Mouse (Mus musculus) forelimb bud, embryonic 11.5 days (tissue): ENCODE measurements around the gene Tns3.
"Not testable (repeated sequence)": the region's sequence is repeated elsewhere in the genome, so short reads cannot be mapped to it uniquely, and the experiment has no call there.

ENCODE experiments used
- DNase-seq: peaks from one replicate; pipeline ENCODE4 v3.0.0-alpha.2; 2012; ENCODE audit warnings: low read depth, low spot score

The Tns3 gene

GRCm38 (mm10) chr11:8622668-8623067, 41.7 kb downstream of the Tns3 start:
- no peak for DNase-seq

DNA sequence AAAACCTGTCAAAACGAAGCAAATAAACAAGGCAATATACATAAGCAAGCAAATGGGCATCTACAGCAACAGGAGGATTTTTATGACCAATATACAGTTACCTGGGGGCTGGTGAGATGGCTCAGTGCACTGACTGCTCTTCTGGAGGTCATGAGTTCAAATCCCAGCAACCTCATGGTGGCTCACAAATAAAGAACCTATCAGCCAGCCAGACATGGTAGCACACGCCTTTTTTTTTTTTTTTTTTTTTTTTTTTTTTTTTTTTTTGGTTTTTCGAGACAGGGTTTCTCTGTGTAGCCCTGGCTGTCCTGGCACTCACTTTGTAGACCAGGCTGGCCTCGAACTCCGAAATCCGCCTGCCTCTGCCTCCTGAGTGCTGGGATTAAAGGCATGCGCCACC, 45.2 kb downstream of the Tns3 start:
- DNase-seq, result not testable (repeated sequence)

DNA sequence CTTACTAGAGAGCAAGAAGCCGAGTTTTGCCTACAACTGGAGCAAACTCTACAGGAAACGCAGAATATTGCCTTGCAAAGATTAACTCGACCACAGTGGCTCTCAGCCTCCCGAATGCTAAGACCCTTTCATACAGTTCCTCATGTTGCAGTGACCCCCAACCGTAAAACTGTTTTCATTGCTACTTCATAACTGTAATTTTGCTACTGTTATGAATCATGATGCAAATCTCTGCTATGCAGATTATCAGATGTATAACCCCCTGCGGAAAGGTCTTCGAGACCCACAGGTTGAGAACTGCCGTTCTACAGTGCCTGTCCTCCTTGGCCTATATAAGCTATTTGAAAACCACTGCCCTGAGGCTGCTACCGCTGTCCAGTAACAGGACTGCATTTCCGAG, 46.0 kb downstream of the Tns3 start:
- DNase-seq, result no peak

- no peak for DNase-seq
These were observed 48.9 kb downstream of the Tns3 start for GRCm38 (mm10) chr11:8615436-8615835.

- DNase-seq, result no peak
These were observed 53.9 kb downstream of the Tns3 start for GRCm38 (mm10) chr11:8610456-8610855.

- no peak for DNase-seq
These were observed 54.5 kb downstream of the Tns3 start for GRCm38 (mm10) chr11:8609873-8610272.

GRCm38 (mm10) chr11:8607123-8607522, 57.2 kb downstream of the Tns3 start:
- no peak for DNase-seq

DNA sequence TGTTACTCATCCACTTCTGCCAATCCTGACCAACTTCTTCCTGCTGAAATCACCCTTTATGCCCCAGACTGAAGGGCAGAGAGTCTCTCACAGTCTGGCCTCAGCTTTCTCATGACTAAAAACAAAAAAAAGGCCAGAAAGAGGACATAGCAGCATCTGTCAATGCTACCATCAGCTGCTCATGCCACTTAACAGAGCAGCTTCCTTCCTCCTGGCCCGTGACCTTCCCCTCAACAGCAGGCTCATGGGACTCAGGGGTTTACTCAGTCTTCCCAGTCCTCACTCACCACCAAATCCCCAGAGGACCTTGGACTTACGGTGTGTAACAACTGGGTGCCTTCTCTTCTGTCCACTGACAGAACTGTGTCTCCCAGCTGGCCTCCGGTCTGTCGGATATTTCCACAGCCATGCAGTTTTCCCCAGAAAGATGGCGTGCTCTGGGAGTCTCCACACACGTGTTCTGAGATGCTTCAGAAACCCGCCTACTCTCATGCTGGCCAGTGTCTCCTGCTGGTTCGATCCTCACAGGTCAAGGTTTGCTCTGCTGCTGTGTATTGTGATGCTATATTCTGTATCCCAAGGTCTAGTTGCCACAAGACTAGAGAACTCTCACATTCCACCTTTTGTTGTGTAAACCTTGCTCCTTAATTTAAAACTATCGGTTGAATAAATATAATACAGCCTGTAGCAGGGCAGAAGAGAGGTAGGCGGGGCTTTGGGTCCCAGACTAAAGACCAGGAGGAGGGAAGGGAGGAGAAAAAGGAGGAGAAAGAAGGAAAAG, 59.4 kb downstream of the Tns3 start:
- DNase-seq, result no peak

DNA sequence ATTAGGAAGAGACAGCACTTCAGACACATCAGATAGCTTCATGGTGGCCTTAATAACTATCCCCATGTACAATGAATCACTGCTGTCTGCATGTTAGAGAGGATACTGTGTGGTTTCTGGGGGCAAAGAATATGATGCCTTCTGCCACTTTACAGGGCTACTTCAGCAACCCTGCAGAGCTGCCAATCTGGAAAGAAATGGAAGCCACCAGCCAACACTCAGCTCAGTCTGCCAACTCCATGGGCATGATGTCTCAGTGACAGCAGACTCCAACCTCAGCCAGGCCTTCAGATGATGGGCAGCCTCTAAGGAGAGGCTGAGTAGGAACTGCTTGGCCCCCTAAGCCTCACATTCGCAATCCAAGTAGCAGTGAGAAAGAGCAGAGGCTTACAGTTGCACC, 61.7 kb downstream of the Tns3 start:
- no peak for DNase-seq

DNA sequence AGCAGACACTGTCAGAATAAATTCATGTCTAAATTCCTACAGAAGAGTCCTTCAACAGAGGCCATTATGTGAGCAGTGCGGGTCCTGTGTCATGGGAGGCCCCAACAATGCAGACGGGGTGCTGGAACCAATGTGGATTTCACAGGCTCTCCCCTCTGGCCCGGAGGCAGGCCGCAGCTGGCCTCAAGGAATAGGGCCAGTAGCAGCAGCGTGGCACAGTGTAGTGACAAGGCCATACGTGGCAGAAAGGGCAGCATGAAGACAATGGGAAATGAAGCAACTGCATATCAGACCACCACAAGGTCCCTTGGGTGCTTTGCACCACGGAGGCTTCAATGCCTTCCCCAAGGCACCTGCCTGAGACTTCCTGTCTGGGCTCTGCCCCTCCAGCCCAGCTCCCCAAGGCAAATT, 62.9 kb downstream of the Tns3 start:
- no peak for DNase-seq

GRCm38 (mm10) chr11:8595642-8596041, 68.7 kb downstream of the Tns3 start:
- DNase-seq, result no peak

DNA sequence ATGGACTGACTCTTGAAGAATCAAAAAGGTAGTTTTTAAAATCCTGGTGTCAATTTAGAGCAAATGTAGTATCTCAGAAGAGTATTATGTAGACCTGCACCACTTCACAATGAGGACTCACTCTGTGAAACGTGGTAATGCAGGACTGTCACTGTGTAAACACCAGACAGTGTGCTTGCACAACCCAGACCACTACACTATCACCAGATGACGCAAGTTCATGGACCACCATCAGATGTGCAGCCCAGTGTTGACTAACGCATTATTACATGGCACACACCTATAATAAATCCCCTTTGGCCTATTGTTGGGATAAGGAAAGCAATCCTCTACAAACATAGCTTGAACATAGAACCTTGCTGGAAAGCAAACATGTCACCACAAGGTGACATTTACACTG, 71.2 kb downstream of the Tns3 start:
- no peak for DNase-seq

- DNase-seq, result no peak
These were observed 73.1 kb downstream of the Tns3 start for GRCm38 (mm10) chr11:8591271-8591670.

- DNase-seq, result no peak
These were observed 75.0 kb downstream of the Tns3 start for GRCm38 (mm10) chr11:8589226-8589905.

GRCm38 (mm10) chr11:8587941-8588340, 76.4 kb downstream of the Tns3 start:
- no peak for DNase-seq

- no peak for DNase-seq
These were observed 77.2 kb downstream of the Tns3 start for GRCm38 (mm10) chr11:8586996-8587644.

DNA sequence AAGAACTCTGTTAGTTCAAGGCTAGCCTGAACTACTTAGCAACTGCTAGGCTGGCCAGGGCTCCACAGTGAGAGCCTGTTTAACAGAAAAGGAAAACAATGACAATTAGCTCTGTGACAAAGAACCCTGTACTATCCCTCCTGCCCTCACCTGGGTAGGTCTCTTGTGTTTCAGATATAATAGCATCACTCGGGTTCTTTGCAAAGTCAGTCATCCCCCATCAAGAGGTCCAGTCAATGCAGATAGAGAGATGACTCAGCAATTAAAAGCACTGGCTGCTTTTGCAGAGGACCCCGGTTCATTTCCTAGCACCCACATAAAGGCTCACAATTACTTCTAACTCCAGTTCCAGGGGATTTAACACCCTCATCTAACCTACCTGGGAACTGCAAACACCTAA, 78.0 kb downstream of the Tns3 start:
- DNase-seq, result no peak

GRCm38 (mm10) chr11:8585686-8586085, 78.6 kb downstream of the Tns3 start:
- no peak for DNase-seq

GRCm38 (mm10) chr11:8584925-8585324, 79.4 kb downstream of the Tns3 start:
- DNase-seq, result peak; percentile 46

GRCm38 (mm10) chr11:8584307-8584706, 80.0 kb downstream of the Tns3 start:
- DNase-seq, result no peak

- DNase-seq, result no peak
These were observed 81.2 kb downstream of the Tns3 start for GRCm38 (mm10) chr11:8583137-8583536.

DNA sequence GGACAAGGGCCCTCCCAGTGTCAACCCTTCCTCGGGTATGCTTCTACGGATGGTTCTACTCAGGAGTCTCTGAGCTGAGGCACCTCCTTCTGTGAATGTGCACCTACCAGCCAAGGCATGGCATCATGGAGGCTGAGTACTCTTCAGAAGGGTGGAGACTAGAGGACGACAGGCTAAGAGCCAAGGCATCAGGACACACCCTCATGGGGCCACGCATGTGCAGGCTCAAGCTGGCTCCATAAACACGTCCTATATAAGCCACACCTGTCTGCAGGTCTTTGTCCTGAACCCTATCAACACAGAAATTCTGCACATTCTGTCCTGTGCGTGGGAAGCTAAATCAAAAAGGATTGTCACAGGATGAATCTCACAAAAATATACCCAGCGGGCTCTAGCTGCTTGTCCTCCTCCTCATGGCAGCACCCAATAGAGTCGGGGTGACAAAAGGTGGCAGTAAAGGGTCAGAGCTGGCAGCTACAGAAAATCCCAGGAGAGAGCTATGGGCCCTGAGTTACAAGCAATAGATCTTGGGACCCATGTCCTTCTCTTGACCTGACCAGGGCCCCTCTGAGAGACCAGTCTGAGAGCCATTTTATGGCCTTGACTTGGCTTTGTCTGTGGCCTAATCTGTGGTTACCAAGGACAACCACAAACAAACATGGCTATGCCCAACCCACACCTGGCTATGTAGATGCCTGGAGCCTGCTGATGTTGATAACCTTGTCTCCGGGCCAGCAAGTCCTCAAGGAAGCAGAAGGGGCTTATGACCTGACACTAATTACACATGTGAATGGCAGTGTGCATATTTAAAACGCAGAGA, 82.0 kb downstream of the Tns3 start:
- DNase-seq, result peak; percentile 13
